Mouse (Mus musculus) embryonic fibroblast, embryonic 13.5 days (primary cell): Measurements from ENCODE around the gene Ank3.

Experiments used
- CTCF ChIP-seq: IDR thresholded peaks from 2 replicates; pipeline ENCODE4 v1.5.1; 2011; ENCODE audit warnings: mild to moderate bottlenecking, control low read depth, low read length, moderate library complexity, borderline replicate concordance; ENCODE audit not compliant: insufficient read depth
- POLR2A ChIP-seq: IDR thresholded peaks from 2 replicates; pipeline ENCODE4 v1.6.1; 2011; ENCODE audit warnings: low read depth, mild to moderate bottlenecking, control low read depth, low read length, moderate library complexity

- TF ChIP-seq CTCF (no peak), POLR2A (no peak)
Observed at GRCm38 (mm10) chr10:70004831-70005230, 606.3 kb downstream of the Ank3 start.
